Mouse (Mus musculus) E14TG2a.4 (cell line): ENCODE measurements at regions not wholly inside any gene's neighbourhood (a gene's known extent, or its start where the extent isn't known, plus 50 kb on each side); places are given as distances from the start of the nearest gene placed in this dataset.

Source experiments
- CTCF ChIP-seq: conservative IDR thresholded peaks from 2 replicates; pipeline ENCODE4 v1.5.1; 2014; ENCODE audit warnings: low read length
- NANOG ChIP-seq: IDR thresholded peaks from 2 replicates; pipeline ENCODE4 v1.6.1; 2014; ENCODE audit warnings: borderline replicate concordance, low read length, mixed read lengths
- POU5F1 ChIP-seq: IDR thresholded peaks from 2 replicates; pipeline ENCODE4 v1.6.1; 2014; ENCODE audit warnings: low read length, borderline replicate concordance

DNA sequence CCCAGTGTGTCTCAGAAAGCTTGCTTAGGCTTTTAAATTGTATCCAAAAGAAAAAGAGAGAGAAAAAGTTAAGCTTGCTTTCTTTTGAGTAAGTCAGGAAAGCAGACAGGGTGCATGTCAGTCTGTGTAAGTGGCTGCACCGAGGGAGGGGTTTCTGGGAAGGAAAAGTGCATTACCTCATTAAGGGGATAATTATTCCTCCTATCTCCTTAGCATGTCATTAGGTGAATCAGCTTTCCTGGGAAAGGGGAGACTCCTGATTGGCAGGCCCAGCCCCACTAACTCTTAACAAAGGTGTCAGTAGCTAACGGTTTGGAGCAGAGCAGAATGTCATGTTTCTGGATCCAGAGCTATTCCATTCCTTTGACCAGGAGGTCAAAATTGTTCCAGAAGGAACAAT is 411.3 kb downstream of the Klf5 start:
- TF ChIP-seq CTCF (no peak), POU5F1 (no peak), NANOG (no peak)
